Mouse (Mus musculus) adipose tissue, adult 10 weeks (tissue): Measurements from ENCODE around the gene Manf. TPM values are rescaled to one million over a fixed set of nuclear protein-coding genes. Genes with fewer than 3 reads are reported as not detected.

Experiments used
- polyA plus RNA-seq: library from polyadenylated mRNA; stranded (reverse); fragments of 350-450 nt; fragmentation: Illumina TruSeq; extraction: RNeasy Lipid Tissue Mini Kit (QIAGEN cat#74804); gene quantifications from one replicate; pipeline ENCODE4 v1.2.3, GENCODE M21; 2014; ENCODE audit warnings: low read depth, low replicate concordance

The Manf gene
- 506 TPM for polyA plus RNA-seq

GRCm38 (mm10) chr9:106891829-106892551 lies at the start of gene Manf:
TSS of gene Manf (minus strand) at chr9:106891979.

GRCm38 (mm10) chr9:106886828-106887702 lies 4.7 kb downstream of the Manf start, which contains the start of gene Rbm15b:
TSS of gene Rbm15b (minus strand) at chr9:106887428.

GRCm38 (mm10) chr9:106821618-106822380 lies 70.0 kb downstream of the Manf start, which contains the start of gene Dcaf1:
TSS of gene Dcaf1 (plus strand) at chr9:106821874.

GRCm38 (mm10) chr9:106788812-106789321 lies 102.9 kb downstream of the Manf start, which contains the start of gene Rad54l2:
TSS of gene Rad54l2 (minus strand) at chr9:106789194.

Other genes starting within 250 kb of the Manf start
- gene Grm2, start 235.9 kb downstream of the Manf start, polyA plus RNA-seq, result not detected
- gene Tex264, start 206.1 kb downstream of the Manf start, polyA plus RNA-seq, result 68.3 TPM
- 15.3 TPM for gene Rad54l2, start 102.8 kb downstream of the Manf start, polyA plus RNA-seq
- gene Dcaf1, start 70.1 kb downstream of the Manf start, polyA plus RNA-seq, result 20.6 TPM
- 14.5 TPM for gene Rbm15b, start 4.6 kb downstream of the Manf start, polyA plus RNA-seq